Mouse (Mus musculus): ENCODE measurements around the gene Fbxo3. TPM values are rescaled to one million over a fixed set of nuclear protein-coding genes. Genes with fewer than 3 reads are reported as not detected.

Gene Fbxo3
- polyA plus RNA-seq (2012; rRNA removed): 14.7 and 21.4 TPM in 2 replicates

GRCm38 (mm10) chr2:104027458-104028138, at the start of gene Fbxo3:
TSS of gene Fbxo3 (plus strand) at chr2:104027721.

GRCm38 (mm10) chr2:104028139-104028723, 710 bp downstream of the Fbxo3 start, which contains the start of gene 4931422A03Rik:
TSS of gene 4931422A03Rik (minus strand) at chr2:104028361.

GRCm38 (mm10) chr2:104065526-104065925, 38.0 kb downstream of the Fbxo3 start, which contains the start of gene Gm10912:
TSS of gene Gm10912 (plus strand) at chr2:104065826.

GRCm38 (mm10) chr2:104068450-104068849, 40.9 kb downstream of the Fbxo3 start, which contains the start of gene Gm10799:
TSS of gene Gm10799 (minus strand) at chr2:104068550.

GRCm38 (mm10) chr2:104069704-104070185, 42.2 kb downstream of the Fbxo3 start, which contains the start of gene Cd59b:
TSS of gene Cd59b (plus strand) at chr2:104069849.

GRCm38 (mm10) chr2:104095741-104096213, 68.3 kb downstream of the Fbxo3 start, which contains the start of gene Cd59a:
TSS of gene Cd59a (plus strand) at chr2:104095801.

Other genes with a start within 250 kb of the Fbxo3 start
- 263 and 339 TPM in 2 replicates for gene Caprin1, start 230.1 kb upstream of the Fbxo3 start, polyA plus RNA-seq (2012; rRNA removed)
- gene Lmo2, start 69.7 kb upstream of the Fbxo3 start, polyA plus RNA-seq (2012; rRNA removed): 21.1 and 26.4 TPM in 2 replicates
- not detected in 2 replicates for gene 4931422A03Rik, start 640 bp downstream of the Fbxo3 start, polyA plus RNA-seq (2012; rRNA removed)
- 0.09 TPM in 1 of 2 replicates, not detected in the other for gene Gm10912, start 38.1 kb downstream of the Fbxo3 start, polyA plus RNA-seq (2012; rRNA removed)
- not detected in 2 replicates for gene Gm10799, start 40.8 kb downstream of the Fbxo3 start, polyA plus RNA-seq (2012; rRNA removed)
- 3.4 and 8.8 TPM in 2 replicates for gene Cd59b, start 42.1 kb downstream of the Fbxo3 start, polyA plus RNA-seq (2012; rRNA removed)
- gene Cd59a, start 68.1 kb downstream of the Fbxo3 start, polyA plus RNA-seq (2012; rRNA removed): 12.8 and 16.2 TPM in 2 replicates
- 0.74 and 1.2 TPM in 2 replicates for gene A930018P22Rik, start 95.0 kb downstream of the Fbxo3 start, polyA plus RNA-seq (2012; rRNA removed)